Mouse (Mus musculus) MN1 (cell line): Measurements from ENCODE around the gene Mn1.

Experiments
- DNase-seq: peaks from one replicate; pipeline ENCODE4 v3.0.0-alpha.2; 2016; ENCODE audit warnings: low spot score

Mn1 gene

DNA sequence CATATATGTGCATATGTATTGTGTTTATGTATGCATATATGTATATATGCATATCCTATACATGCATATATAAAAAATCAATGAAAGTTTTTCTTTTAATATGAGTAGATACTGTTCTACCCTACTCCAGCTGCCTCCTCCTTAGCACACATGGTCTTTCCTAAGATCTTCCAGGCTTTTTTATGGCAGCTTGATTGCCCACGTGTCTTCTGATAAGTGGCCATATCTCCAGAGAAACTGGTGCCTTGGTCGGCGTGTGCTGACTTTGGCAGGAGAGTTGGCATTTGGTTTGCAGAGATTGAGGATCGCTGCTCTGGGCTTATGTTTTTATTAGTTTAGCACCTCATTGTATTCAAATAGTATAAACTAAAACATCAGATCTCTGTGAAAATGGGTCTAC is 68.7 kb downstream of the Mn1 start:
- DNase-seq = no peak

DNA sequence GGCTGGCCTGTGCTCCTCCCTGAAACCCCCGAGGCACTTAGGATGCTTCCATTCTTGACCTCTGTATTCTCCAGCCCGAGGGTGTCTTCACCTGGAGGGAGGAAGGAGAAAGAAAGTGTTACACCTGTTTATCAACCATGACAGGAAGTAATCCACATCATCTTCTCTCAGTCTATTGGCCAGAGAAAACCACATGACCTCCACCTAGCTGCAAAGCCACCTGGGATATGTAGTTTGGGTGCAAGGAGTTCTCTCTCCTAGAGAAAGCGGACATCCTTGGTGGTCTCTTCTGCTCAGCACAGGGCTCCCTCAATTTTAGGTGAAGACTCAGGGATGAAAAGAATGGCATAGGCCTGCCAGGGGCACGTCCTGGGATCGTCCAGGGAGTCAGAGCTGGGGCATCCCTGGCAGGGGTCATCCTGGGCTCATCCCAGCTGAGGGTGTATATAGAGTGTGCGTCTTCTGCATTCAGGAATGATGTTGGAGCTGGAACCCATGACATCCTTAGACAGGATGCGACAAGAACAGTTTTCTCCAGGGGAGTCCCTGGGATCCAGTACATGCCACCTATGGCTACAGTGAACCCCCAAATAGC is 72.0 kb downstream of the Mn1 start:
- DNase-seq = no peak

DNA sequence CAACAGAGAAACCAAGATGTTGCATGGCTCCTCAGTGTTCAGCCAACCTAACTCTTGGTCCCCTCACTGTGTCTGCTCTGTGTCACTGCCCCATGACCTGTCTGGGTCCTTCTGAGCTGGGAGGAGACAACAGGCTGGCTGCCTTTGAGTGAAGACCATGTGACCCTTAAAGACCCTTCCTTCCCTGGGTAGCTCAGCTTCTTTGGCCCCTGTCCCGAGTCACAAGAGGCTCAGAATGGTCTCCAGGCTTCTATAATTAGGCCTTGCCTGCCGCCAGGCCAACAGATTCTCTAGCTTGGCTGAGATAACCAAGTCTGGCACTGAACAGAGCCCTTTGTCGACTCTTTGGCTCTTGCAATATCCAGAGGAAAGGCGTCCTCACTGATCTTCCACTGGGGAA is 73.4 kb downstream of the Mn1 start:
- DNase-seq = no peak

DNA sequence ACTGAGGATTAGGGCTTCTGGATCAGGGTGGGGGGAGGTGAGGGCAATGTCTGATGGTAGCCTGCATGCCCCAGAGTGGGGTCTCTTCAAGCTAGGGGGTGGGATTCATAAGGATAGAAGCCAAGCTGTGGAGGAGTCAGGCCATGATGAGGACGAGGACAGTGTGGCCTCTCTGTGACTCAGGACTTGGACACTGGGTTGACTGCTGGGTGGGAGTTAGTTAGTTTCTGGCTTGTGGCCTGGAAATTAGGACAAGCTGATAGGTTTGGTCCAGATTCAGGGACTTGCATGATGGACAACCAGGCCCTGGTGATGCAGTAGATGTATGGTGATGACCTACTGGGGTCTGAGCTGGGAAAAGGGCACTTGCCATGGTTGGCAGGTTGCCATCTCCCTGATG is 74.3 kb downstream of the Mn1 start:
- no peak for DNase-seq

DNA sequence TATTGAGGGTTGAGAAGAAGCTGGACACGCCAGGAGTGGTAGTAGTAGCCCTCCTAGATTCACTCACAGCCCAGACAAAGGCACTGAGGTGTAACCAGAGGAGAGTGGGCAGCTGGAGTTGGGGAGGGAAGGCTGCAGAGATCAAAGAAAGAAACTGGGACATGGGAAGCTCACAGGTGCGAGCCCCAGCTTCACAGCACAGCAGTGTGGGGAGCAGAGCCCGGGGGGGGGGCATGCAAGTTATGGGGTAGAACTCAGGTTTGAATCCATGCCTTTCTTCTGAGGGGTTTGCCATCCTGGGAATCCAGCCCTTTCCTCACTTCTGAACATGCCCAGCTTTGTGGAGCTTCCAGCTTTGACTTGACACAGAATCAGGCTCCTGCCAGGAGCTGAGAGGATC is 82.9 kb downstream of the Mn1 start:
- DNase-seq = no peak

DNA sequence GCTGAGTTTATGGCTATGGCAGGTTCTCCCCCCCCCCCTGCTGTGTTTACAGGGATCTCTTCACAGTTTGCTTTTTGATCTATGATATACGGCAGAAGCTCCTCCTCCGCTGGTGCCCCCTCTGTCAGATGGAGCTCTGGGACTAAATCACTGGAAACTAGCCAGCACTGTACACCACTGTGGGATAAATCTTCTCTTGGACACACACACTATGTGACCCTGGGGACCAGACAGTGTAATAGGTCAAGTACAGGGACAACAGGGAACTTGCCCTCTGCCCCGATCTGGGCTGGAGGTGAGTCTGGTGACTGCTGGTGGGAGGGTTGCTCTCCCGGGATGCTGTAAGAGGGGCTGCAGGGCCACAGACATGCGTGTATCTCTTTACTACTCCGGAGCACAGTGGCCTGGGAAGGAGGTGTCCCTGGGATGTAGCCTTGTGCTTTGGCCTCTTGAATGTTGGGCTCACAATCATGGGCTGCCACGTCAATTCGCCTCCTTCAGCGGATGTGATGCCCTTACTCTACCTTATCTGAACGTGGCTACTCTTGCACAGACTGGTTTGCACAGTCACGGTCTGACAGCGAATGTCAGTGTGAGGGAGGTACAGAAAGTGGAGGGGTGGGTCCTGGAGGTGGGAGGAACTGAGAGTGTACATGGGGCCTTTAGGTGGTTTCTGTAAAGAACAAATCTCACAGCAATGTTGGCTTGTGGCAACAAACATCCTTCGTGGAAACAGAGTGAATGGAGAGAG is 84.7 kb downstream of the Mn1 start:
- no peak for DNase-seq

DNA sequence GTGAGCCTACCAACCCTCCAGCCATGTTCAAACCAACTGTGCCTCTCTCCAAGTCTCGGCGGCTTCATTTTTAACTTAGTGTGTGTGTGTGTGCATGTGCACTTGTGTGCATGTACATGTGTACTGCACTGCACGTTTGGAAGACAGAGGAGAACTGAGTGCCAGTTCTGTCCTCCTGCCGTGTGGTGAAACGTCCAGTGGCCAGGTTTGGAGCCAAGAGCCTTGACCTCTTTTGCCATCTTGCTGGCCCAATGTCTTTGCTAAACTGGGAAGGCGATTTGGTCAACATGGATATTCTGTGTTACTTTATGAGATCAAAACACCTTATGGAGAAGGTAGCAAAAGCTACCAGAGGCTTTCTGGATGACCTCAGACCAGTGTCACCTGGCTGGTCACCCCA is 88.1 kb downstream of the Mn1 start:
- no peak for DNase-seq

DNA sequence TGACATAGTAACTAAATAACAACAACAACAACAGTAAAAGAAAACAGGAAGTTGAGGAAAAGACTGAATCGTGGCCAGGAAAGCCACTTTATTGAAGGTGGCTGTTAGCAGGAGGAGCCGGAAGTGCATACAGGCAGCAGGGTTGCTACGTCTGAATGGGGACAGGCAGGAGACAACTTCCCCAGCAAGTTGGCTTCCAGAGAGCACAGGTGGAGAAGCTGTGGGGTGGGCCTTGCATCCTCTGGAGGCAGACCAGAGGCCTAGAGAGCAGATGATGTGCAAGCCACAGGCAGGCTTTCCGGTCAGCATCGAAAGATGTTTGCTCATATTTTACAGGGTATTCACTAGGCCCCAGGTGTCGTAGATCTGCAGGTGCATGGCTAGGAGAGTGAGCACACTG is 88.7 kb downstream of the Mn1 start:
- DNase-seq = no peak

DNA sequence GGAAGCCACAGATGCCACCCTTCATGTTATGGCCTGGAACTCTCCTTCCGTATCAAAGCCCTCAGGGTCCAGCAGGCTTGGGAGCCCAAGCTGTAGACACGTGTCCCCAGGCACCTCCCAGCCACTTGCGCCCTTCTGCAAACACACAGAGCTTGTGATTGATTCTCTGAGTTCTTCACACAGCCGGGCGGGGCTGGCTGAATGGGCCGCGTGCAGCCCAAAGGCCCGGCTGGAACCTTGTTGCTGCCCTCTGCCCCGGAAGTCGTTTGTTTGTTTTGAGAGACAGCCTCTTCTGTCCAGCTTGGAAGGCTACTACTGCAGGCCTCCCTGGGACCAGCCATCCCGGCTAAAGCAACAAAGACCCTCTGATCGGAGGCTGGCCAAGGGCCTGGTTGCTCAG is 89.2 kb downstream of the Mn1 start:
- DNase-seq = no peak
